Mouse (Mus musculus) embryo, embryonic 10.5 days (tissue): ENCODE measurements around the gene Zfp768.
"Not testable (repeated sequence)": the region's sequence is repeated elsewhere in the genome, so short reads cannot be mapped to it uniquely, and the experiment has no call there.

ENCODE experiments used
- DNase-seq: peaks from one replicate; pipeline ENCODE4 v3.0.0-alpha.2; 2015; ENCODE audit warnings: low spot score

Zfp768 gene

GRCm38 (mm10) chr7:127345512-127346325 lies at the start of gene Zfp768:
TSS of gene Zfp768 (minus strand) at chr7:127345589.
- peak; percentile 96 for DNase-seq

- DNase-seq: no peak
These were observed 48.5 kb upstream of the Zfp768 start for GRCm38 (mm10) chr7:127393944-127394333.

GRCm38 (mm10) chr7:127393157-127393943 lies 48.0 kb upstream of the Zfp768 start, which contains the start of gene E430018J23Rik:
TSS of gene E430018J23Rik (minus strand) at chr7:127393629.
- DNase-seq: peak; percentile 100

GRCm38 (mm10) chr7:127392251-127392824 lies 46.9 kb upstream of the Zfp768 start:
- no peak for DNase-seq

GRCm38 (mm10) chr7:127391538-127391937 lies 46.1 kb upstream of the Zfp768 start:
- no peak for DNase-seq

GRCm38 (mm10) chr7:127390306-127390705 lies 44.9 kb upstream of the Zfp768 start:
- DNase-seq: no peak

GRCm38 (mm10) chr7:127388201-127388600 lies 42.8 kb upstream of the Zfp768 start:
- DNase-seq: not testable (repeated sequence)

- peak; percentile 94 for DNase-seq
These were observed 41.4 kb upstream of the Zfp768 start, which contains the start of gene 9130019O22Rik for GRCm38 (mm10) chr7:127386641-127387392. TSS of gene 9130019O22Rik (minus strand) at chr7:127387166.

GRCm38 (mm10) chr7:127385560-127385959 lies 40.2 kb upstream of the Zfp768 start:
- not testable (repeated sequence) for DNase-seq

- no peak for DNase-seq
These were observed 33.0 kb upstream of the Zfp768 start for GRCm38 (mm10) chr7:127378310-127378921.

- DNase-seq: peak; percentile 95
These were observed 30.2 kb upstream of the Zfp768 start, which contains the start of gene Zfp747 for GRCm38 (mm10) chr7:127375271-127376245. TSS of gene Zfp747 (minus strand) at chr7:127376050.

- DNase-seq: not testable (repeated sequence)
These were observed 26.5 kb upstream of the Zfp768 start for GRCm38 (mm10) chr7:127371870-127372269.

GRCm38 (mm10) chr7:127371213-127371612 lies 25.8 kb upstream of the Zfp768 start:
- DNase-seq: no peak

- no peak for DNase-seq
These were observed 20.9 kb upstream of the Zfp768 start for GRCm38 (mm10) chr7:127366249-127366648.

- DNase-seq: no peak
These were observed 18.8 kb upstream of the Zfp768 start for GRCm38 (mm10) chr7:127364166-127364565.

- DNase-seq: peak; percentile 44
These were observed 18.1 kb upstream of the Zfp768 start for GRCm38 (mm10) chr7:127363475-127363921.

- peak; percentile 87 for DNase-seq
These were observed 17.0 kb upstream of the Zfp768 start for GRCm38 (mm10) chr7:127362418-127362817.

- DNase-seq: no peak
These were observed 16.1 kb upstream of the Zfp768 start for GRCm38 (mm10) chr7:127361449-127361848.

GRCm38 (mm10) chr7:127360265-127360664 lies 14.9 kb upstream of the Zfp768 start:
- DNase-seq: no peak

GRCm38 (mm10) chr7:127358472-127358871 lies 13.1 kb upstream of the Zfp768 start:
- DNase-seq: no peak
